Mouse (Mus musculus): ENCODE measurements around the gene Tap2. TPM values are rescaled to one million over a fixed set of nuclear protein-coding genes. Genes with fewer than 3 reads are reported as not detected.

Gene Tap2
- total and polyA plus RNA-seq, 2 experiments, result 14.4 to 24.6 TPM

DNA sequence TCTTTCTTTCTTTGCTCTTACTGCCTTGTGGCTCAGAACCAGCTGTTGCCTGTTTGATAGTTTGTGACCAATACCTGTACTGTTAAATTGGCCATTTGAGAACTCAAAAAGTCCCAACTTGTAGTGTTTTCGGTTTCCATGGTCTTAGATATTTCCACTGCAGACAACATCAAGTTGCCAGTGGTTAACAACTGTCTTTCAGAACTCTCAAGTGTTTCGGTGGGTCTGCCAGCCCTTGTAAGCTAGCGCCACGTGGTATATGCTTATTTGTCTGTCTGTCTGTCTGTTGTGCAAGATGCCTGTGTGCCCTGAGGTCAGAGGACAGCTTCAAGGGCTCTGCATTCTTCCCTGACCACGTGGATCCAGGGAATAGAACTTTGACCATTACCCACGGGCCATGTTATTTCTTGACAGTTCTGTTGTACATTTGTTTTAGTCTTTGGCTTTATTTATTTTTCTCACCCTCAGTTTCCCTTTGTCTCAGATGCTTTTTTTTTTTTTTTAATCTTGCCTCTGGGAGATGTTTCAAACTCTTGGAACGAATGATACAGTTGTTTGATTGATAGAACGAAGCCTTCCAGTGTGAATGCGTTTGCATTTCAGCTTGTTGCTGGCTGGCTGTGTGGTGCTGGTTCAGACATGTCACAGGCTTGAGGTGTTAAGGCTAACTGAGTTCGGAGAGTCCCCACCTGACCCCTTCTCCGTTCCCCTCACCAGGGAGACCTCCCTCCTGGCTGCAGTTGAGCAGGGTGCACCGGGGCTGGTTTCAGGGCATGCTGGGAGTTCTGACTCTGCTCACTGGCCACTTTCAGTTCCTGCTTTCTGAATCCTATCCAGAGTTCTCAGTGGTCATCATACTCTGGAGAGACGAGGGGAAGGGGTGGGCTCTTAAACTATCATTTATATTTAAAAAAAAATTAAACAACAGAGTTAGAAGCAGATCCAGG lies 23.1 kb upstream of the Tap2 start:
- Histone ChIP-seq H3K79me2 (ENCODE audit: control insufficient read depth, insufficient read depth, low read length) (no peaks in the 10 kb centered on the region), H3K9ac (ENCODE audit: low read depth, low read length) (no peak overlapping the region), H3K4me3 (ENCODE audit: insufficient read depth, low read depth, low read length) (no peak overlapping the region), H3K36me3 (ENCODE audit: control insufficient read depth, insufficient read depth, low read length) (0 out of 2 replicates have a peak, but pooled peaks cover 2% of the 10 kb centered on the region), H3K27ac (replicated peaks; ENCODE audit: insufficient read depth, low read depth, low read length) (peak overlapping the region; percentile 14), H3K27me3 (ENCODE audit: control insufficient read depth, insufficient read depth, low read length) (no peaks in the 10 kb centered on the region), H3K4me1 (ENCODE audit: control insufficient read depth, insufficient read depth, low read length) (peaks cover 8% of the 10 kb centered on the region; the same call in 1 of the 2 replicates)
- WGBS, result 49% methylated on average over 13 of the region's 13 CpGs
- DNase-seq (ENCODE audit: extremely low read depth, low read depth, low spot score), result peak; percentile 93
- no peak for TF ChIP-seq POLR2A (IDR thresholded peaks at IDR 0.05; ENCODE audit: extremely low read depth, insufficient read depth, low read length)
- TF ChIP-seq CTCF (IDR thresholded peaks at IDR 0.05; ENCODE audit: low read depth, low read length), result no peak

DNA sequence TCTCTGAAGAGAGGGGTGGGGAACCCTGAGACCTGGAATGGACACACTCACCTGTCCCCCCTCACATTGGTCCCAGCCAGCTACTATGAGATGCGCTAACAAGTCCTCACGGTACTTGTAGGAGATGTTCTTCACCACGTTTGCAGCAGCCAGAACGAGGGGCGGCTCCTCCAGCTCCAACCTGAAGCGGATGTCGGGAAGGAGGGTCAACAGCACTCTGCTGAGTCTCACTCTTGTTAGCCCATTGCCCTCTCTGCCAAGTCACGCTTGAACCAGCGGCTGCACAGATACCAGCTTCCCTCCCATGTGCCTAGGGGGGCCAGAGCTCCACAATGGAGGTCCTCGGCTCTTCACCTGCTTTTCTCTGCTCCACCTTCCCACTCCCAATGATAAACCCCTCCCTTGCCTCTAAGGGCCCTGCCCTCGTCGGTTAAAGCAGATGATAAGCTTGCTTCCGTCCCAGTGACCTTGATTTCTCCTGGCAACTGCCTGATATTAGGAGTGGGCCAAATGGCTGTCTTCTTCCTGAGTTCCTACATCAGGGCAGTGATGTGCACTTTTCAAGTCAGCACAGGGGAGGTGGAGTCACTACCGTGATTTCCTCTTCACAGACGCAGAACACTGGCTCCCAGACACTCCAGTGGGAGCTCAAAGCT lies 19.6 kb upstream of the Tap2 start:
- Histone ChIP-seq H3K4me1 (ENCODE audit: control insufficient read depth, insufficient read depth, low read length) (peaks cover 12% of the 10 kb centered on the region), H3K36me3 (ENCODE audit: control insufficient read depth, insufficient read depth, low read length) (0 out of 2 replicates have a peak, but pooled peaks cover 2% of the 10 kb centered on the region), H3K27me3 (ENCODE audit: control insufficient read depth, insufficient read depth, low read length) (no peaks in the 10 kb centered on the region), H3K9ac (ENCODE audit: low read depth, low read length) (no peak overlapping the region), H3K79me2 (ENCODE audit: control insufficient read depth, insufficient read depth, low read length) (no peaks in the 10 kb centered on the region; the same call in 1 of the 2 replicates), H3K4me3 (ENCODE audit: insufficient read depth, low read depth, low read length) (no peak overlapping the region), H3K27ac (replicated peaks; ENCODE audit: insufficient read depth, low read depth, low read length) (no peak overlapping the region)
- no peak for TF ChIP-seq CTCF (IDR thresholded peaks at IDR 0.05; ENCODE audit: low read depth, low read length)
- TF ChIP-seq POLR2A (IDR thresholded peaks at IDR 0.05; ENCODE audit: extremely low read depth, insufficient read depth, low read length), result no peak
- DNase-seq (ENCODE audit: extremely low read depth, low read depth, low spot score), result no peak
- 83% methylated on average over 15 of the region's 15 CpGs for WGBS

DNA sequence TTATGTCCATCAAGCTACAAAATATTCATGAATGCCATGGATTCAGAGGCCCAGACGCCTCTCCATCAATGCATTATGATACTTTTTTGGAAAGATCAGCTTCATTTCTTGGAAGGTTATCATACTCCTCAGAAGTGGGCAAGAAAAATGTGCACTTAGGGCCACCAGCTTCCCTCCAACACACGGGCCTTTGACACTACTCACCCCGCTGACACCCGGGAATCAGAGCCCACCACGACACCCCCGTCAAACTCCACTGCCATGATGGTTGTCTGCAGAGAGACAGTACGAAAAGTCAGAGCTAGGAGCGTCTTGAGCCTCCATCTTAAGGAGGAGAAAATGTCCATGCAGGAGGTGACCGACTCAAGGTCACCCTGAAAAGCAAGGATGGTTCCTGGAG lies 17.8 kb upstream of the Tap2 start:
- WGBS, result 94% methylated on average over 9 of the region's 9 CpGs
- DNase-seq (ENCODE audit: extremely low read depth, low read depth, low spot score), result no peak
- H3K9ac ChIP-seq (ENCODE audit: low read depth, low read length), result no peak overlapping the region
- H3K79me2 ChIP-seq (ENCODE audit: control insufficient read depth, insufficient read depth, low read length), result no peaks in the 10 kb centered on the region; the same call in 1 of the 2 replicates
- 0 out of 2 replicates have a peak, but pooled peaks cover 2% of the 10 kb centered on the region for H3K36me3 ChIP-seq (ENCODE audit: control insufficient read depth, insufficient read depth, low read length)
- H3K27ac ChIP-seq (replicated peaks; ENCODE audit: insufficient read depth, low read depth, low read length), result no peak overlapping the region
- no peak overlapping the region for H3K4me3 ChIP-seq (ENCODE audit: insufficient read depth, low read depth, low read length)
- no peaks in the 10 kb centered on the region for H3K27me3 ChIP-seq (ENCODE audit: control insufficient read depth, insufficient read depth, low read length)
- TF ChIP-seq CTCF (IDR thresholded peaks at IDR 0.05; ENCODE audit: low read depth, low read length) (no peak), POLR2A (IDR thresholded peaks at IDR 0.05; ENCODE audit: extremely low read depth, insufficient read depth, low read length) (no peak)
- H3K4me1 ChIP-seq (ENCODE audit: control insufficient read depth, insufficient read depth, low read length), result peaks cover 13% of the 10 kb centered on the region

DNA sequence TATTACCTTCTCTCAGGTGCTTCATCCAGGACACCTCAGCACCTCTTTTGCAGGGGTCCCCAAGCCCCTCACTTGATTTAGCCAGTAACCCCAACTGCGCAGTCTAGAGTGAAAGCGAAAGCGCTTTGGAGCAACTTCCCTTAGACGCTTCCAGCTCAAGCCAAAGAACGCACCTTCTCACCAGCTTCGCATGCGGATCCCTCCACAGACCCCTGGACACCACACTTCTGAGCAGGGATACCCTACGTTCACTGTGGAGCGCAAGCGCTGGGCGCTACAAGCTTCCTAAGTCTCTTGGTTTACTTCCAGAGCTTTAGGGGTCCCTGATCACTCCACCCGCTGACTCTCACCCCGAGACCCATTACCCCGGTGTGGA lies 16.5 kb upstream of the Tap2 start:
- Histone ChIP-seq H3K79me2 (ENCODE audit: control insufficient read depth, insufficient read depth, low read length) (no peaks in the 10 kb centered on the region; the same call in 1 of the 2 replicates), H3K4me1 (ENCODE audit: control insufficient read depth, insufficient read depth, low read length) (peaks cover 16% of the 10 kb centered on the region), H3K36me3 (ENCODE audit: control insufficient read depth, insufficient read depth, low read length) (peaks cover 2% of the 10 kb centered on the region; the same call in 1 of the 2 replicates), H3K9ac (ENCODE audit: low read depth, low read length) (peak overlapping the region; percentile 74), H3K4me3 (ENCODE audit: insufficient read depth, low read depth, low read length) (peak overlapping the region; percentile 70), H3K27me3 (ENCODE audit: control insufficient read depth, insufficient read depth, low read length) (no peaks in the 10 kb centered on the region), H3K27ac (replicated peaks; ENCODE audit: insufficient read depth, low read depth, low read length) (peak overlapping the region; percentile 70)
- TF ChIP-seq CTCF (IDR thresholded peaks at IDR 0.05; ENCODE audit: low read depth, low read length) (no peak), POLR2A (IDR thresholded peaks at IDR 0.05; ENCODE audit: extremely low read depth, insufficient read depth, low read length) (no peak)
- DNase-seq (ENCODE audit: extremely low read depth, low read depth, low spot score), result peak; percentile 45
- WGBS, result 2% methylated on average over 14 of the region's 14 CpGs

DNA sequence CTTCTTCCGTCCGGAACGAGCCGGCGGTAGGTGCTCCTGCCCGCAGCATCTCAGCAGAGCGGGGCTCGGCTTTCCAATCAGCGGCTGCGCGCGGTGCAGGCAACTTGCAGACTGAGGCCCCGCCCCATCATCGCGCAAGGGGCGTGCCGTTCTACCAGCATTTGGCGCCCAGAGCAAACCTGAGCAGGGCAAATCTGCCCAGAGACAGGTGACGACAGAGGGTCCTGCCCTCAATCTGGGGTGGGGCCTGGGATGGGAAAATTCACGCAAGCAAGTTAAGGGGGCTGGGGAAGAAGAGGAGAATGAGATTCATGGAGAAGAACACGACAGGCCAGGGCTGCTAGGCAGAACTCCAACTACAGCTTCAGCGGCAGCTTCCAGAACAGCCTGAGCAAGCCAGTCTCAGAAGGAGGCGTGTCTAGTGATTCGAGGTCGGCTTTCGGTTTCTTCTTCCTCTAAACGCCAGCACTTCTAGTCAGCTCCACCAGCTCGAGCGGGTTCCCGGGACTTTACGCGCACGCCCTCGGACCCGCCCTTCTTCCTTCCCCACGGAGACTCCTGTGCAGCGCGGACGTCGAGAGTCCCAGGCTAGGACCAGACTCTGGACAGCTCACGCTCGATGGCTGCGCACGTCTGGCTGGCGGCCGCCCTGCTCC lies 15.9 kb upstream of the Tap2 start, which contains the start of the genes Tap1 and Psmb9:
Gene Tap1, plus strand, starts transcription at position 293 of the 656 bp plus-strand sequence.
Gene Psmb9, minus strand, starts transcription at position 504 of the 656 bp plus-strand sequence.
- WGBS, result under 1% methylated on average over 46 of the region's 46 CpGs
- Histone ChIP-seq H3K27me3 (ENCODE audit: control insufficient read depth, insufficient read depth, low read length) (no peaks in the 10 kb centered on the region), H3K4me1 (ENCODE audit: control insufficient read depth, insufficient read depth, low read length) (peaks cover 16% of the 10 kb centered on the region), H3K4me3 (ENCODE audit: insufficient read depth, low read depth, low read length) (peak within 1 kb of the TSS; percentile 70), H3K79me2 (ENCODE audit: control insufficient read depth, insufficient read depth, low read length) (no peaks in the 10 kb centered on the region; the same call in 1 of the 2 replicates), H3K27ac (replicated peaks; ENCODE audit: insufficient read depth, low read depth, low read length) (peak within 1 kb of the TSS; percentile 75), H3K9ac (ENCODE audit: low read depth, low read length) (peak within 1 kb of the TSS; percentile 79), H3K36me3 (ENCODE audit: control insufficient read depth, insufficient read depth, low read length) (peaks cover 2% of the 10 kb centered on the region; the same call in 1 of the 2 replicates)
- TF ChIP-seq POLR2A (IDR thresholded peaks at IDR 0.05; ENCODE audit: extremely low read depth, insufficient read depth, low read length) (peak; percentile 73; the same call in 1 of the 2 replicates), CTCF (IDR thresholded peaks at IDR 0.05; ENCODE audit: low read depth, low read length) (no peak)
- peak; percentile 89 for DNase-seq (ENCODE audit: extremely low read depth, low read depth, low spot score)

Measured in liver, adult 2 months (tissue).